Mouse (Mus musculus): ENCODE measurements around the gene Pdcd6.

DNA sequence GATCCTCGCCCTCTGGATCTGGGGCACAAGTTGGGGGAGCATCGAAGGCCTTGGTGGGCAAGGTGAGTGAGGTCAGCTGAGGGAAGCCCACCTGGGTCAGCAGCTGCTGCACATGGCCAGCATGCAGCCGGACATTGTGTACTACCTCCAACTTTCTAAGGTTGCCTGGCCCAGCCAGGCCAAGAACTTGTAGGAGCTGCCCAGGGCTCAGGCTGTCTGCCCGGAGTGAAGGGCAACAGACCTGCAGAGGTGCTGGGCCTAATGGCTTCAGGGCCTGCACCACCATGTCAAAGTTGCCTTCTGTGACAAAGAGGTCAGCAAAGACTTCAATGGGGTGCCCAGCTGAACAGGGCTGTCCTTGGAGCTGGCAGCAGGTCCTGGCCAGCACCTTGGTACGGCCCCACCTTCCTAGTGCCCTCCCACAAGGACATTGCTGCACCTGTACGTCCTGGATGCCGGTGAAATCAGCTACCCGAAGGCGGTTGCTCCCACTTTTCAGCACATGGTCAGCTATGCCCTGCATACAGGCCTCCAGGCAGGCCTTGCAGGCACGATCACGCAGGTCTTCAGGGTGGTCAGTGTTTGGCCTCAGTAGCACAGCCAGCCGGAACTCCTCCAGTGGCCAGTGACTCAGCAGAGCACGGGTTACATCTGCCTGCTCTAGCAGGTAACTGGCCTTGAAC is 45.9 kb upstream of the Pdcd6 start:
- no peak for TF ChIP-seq CTCF (IDR thresholded peaks at IDR 0.05; ENCODE audit: control insufficient read depth, insufficient read depth, low read length)
- no peak for TF ChIP-seq POLR2A (IDR thresholded peaks at IDR 0.05; ENCODE audit: borderline replicate concordance, control insufficient read depth, low read depth, low read length)
